Mouse (Mus musculus) brain, embryonic 14.5 days (tissue): ENCODE results near the gene Ephb4.

Experiments used
- CTCF ChIP-seq: fragments of 200-500 bp; IDR thresholded peaks from 2 replicates; pipeline ENCODE4 v1.5.1; 2012; ENCODE audit warnings: inconsistent platforms, mild to moderate bottlenecking, moderate library complexity, borderline replicate concordance; ENCODE audit not compliant: insufficient read depth, insufficient read length; ENCODE audit errors: extremely low read depth
- POLR2A ChIP-seq: fragments of 200-500 bp; IDR thresholded peaks from 2 replicates; pipeline ENCODE4 v1.6.1; 2012; ENCODE audit warnings: mild to moderate bottlenecking, inconsistent platforms, borderline replicate concordance; ENCODE audit not compliant: poor library complexity, insufficient read depth, insufficient read length, severe bottlenecking; ENCODE audit errors: extremely low read depth

DNA sequence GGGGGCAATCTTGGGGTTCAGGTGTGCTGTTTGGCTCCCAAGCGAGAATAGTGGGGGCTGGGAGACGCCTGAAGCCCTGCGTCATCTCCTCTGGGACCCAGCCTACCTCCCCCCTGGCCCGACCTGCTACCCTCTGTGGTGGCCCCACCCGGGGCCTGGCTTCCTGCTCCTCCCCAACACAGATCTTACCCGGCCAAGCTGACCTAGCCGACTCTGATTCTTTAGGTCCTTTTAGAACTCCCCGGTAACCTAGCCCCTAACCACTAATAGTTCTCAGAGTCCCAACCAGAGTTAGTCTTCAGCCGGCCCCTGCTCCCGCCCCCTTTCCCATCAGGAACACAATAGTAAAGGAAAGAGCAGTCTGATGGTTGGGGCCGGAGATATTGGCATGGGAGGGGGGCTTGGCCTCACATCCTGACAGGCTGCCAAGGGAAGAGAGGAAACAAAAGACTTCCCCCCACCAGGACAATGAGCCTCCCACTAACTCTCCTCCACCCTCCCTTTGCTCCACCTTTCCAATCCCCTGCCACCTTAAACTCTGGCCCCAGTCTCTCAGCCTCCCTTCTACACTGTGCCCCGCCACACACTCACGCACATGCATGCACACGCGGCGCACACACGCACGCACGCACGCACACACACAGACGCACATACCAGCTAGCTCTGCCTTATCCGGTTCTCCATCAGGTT is 10.5 kb upstream of the Ephb4 start:
- no peak for TF ChIP-seq CTCF
- no peak for TF ChIP-seq POLR2A
